Mouse (Mus musculus): ENCODE measurements around the gene Smg1.

DNA sequence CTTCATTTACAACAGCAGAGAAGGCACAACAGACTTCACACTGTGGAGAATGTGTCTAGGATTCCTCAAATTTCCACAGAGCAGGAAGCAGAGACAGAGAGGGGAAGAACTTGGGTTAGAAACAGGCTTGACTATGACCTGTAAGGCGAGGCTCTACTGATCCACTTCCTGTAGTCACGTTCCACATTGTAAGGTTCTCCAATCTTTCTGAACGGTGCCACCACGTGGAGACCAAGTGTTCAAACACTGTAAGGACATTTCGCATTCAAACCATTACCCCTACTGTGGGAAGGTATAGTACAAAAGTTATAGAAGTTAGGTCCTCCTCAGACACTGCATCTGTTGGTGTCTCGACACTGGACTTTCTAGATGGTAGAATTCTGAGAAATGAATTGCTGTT lies 31.8 kb upstream of the Smg1 start:
- TF ChIP-seq CTCF (IDR thresholded peaks at IDR 0.05; ENCODE audit: insufficient read depth, low read length), result no peak
- no peak for TF ChIP-seq POLR2A (IDR thresholded peaks at IDR 0.05; ENCODE audit: borderline replicate concordance, extremely low read depth, low read depth, low read length)
